Mouse (Mus musculus): ENCODE data around the gene Hoxa7.

Gene Hoxa7

DNA sequence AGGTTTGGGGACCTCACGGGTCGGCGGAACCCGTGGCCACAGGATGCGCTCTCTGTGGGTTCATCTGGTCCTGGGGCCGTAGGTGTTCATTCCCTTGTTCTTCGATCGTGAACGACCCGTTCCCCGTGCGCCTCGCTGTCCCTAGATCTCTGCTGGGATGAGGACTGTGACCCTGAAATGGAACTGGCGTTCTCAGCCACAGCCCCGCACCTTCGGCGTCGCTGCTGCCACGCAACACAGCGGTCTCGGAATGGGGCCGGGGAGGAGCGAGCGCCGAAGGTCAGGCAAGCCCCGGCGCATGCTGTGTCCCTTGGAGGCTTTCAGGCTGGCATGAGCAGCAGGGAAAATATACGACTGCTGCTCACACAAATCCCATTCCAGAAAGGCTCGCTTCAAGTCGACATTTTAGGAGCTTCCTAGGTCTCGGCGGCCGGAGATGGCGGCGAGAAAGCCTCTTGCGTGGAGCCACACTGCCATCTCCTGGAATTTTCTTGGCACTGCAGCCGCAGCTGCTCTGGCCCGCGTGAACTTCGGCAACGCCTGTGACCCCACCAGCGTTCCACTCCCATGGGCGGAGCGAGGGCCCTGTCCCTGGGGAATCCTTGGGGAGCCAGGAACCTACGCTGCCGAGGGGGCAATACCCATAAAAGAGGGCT lies at the start of gene Hoxa7:
Gene Hoxa7 (minus strand): TSS at position 518 of the 656 bp plus-strand sequence.
- DNase-seq, result peak; percentile 91

DNA sequence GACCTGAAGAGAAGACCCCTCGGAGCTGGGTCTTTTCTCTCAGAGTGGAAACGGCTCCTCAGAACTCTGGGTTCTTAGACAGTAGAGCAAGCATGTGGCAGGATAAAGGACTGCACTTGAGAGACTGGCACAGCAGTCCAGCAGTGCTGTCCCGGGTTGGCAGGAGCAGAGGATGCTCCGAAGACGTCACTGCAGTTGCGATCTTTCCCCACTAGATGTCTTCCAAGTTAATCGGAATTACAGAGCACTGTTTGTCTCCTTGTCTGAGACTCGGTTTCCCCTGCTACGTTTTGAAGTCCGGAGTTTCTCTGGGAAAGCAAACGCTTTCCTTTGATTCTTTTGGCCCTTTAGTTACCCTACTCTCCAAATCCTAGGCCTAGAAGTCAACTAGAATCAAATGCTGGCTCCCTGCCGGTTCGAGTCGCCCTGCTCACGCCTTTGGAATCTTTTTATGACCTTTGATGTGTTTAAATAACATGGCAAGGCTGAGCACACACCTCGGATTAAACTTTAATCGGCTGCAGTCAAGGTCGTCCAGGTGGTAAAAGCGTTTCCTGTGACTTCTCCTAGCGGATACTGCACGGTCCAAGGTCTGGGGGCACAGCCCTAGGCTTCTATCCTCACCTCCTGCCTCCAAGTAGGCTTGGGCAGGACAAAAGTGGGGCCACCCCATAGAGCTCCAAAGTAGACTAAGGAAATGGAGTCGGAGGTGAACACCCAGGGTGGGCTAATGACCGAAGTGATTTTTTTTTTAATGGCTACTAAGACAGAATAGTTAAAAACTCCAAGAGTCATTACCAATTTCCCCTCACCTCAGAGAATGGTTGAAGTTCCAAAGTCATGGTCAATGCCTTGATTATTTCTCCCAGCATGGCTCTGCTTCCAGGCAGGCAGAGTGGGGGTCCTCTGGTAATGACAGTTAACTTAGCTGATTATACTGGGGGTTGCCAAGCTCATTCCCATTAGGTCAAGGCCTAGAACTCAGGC lies 49.1 kb upstream of the Hoxa7 start:
- peak; percentile 78 for DNase-seq

- no peak for DNase-seq
Measured at GRCm38 (mm10) chr6:52268756-52269155, 47.1 kb upstream of the Hoxa7 start.

GRCm38 (mm10) chr6:52268341-52268740 lies 46.7 kb upstream of the Hoxa7 start:
- DNase-seq, result no peak

DNA sequence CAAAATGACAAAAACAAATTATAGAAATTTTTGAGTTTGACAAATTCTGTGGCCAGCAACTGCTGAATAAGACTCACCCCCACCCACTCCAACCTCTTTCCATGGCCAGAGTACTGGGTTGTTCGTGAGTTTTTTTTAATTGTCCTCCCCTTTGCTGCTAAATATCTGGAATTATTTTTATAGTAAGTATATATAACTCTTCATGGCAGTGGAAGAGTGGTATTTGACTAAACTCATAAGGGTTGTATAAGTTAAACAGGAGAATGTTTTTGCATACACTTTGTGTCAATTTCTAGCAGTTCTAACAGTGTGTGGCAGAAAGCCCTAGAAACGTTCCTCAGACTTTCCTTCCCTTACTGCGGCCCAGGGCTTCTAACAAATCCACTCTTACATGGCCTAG lies 46.0 kb upstream of the Hoxa7 start:
- DNase-seq, result no peak

GRCm38 (mm10) chr6:52267221-52267620 lies 45.6 kb upstream of the Hoxa7 start:
- no peak for DNase-seq

- no peak for DNase-seq
Measured at GRCm38 (mm10) chr6:52266666-52266985, 45.0 kb upstream of the Hoxa7 start.

- peak; percentile 21 for DNase-seq
Measured at GRCm38 (mm10) chr6:52265913-52266665, 44.4 kb upstream of the Hoxa7 start.

DNA sequence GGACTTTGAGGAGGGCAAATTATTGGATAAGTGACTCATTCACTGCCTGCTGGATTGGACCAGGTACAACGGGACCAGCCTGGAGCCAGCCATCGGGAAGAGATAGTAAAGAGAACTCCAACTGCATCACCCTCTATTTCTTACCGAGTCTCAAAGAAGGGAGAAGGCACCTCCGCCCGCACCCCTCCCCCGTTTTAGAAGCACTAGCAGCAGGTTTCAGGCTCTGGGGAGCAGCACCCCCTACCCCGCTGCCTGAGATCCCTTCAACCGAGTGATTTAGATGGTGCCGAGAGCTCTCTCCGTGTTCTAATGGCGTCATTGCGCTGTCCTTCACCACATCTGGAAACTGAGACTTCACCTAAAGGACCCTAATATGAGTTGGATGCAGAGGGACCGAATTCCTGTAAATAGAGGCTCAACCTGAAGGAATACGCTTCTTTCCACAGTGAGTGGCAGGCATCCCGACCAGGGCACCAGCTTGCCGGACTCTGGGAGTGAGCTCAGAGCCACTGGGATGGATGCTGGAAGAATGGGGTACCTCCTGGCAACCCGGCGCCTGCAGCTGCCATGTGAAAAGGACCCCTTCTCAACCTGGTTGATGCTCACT lies 43.8 kb upstream of the Hoxa7 start:
- DNase-seq, result no peak

DNA sequence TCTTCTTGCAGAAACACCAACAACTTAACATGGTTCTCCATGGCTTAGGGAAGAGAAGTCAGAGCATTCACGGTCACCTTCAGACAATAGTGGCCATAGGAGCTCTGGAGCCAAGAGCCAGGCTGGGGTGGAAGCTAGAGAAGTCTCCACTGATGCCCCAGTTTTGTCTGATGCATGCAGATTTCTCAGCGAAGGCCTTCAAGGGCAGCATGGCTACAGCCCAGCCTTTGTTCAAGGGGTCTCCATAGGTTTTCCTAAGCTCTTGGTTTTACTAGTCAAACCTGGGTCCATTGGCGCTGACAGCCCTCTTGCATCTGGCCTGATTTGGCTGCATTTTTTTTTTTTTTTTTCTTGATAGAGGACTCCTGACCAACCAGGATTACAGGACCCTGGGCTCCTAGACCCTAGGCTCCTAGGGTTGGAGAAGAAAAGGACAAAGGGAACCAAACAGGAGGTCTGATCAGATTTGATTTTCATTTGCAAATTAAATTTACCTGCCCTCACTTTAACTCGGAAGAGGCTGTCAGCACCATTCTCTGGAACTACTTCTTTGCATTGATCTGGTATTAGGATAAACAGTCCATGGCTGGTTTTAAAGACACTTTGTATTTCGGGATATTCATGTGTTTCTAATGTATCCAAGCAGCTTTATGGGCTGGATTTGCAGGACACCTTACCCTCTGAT lies 42.6 kb upstream of the Hoxa7 start:
- no peak for DNase-seq

- no peak for DNase-seq
Measured at GRCm38 (mm10) chr6:52263321-52263585, 41.6 kb upstream of the Hoxa7 start.

- DNase-seq, result peak; percentile 36
Measured at GRCm38 (mm10) chr6:52262463-52263320, 41.0 kb upstream of the Hoxa7 start.

DNA sequence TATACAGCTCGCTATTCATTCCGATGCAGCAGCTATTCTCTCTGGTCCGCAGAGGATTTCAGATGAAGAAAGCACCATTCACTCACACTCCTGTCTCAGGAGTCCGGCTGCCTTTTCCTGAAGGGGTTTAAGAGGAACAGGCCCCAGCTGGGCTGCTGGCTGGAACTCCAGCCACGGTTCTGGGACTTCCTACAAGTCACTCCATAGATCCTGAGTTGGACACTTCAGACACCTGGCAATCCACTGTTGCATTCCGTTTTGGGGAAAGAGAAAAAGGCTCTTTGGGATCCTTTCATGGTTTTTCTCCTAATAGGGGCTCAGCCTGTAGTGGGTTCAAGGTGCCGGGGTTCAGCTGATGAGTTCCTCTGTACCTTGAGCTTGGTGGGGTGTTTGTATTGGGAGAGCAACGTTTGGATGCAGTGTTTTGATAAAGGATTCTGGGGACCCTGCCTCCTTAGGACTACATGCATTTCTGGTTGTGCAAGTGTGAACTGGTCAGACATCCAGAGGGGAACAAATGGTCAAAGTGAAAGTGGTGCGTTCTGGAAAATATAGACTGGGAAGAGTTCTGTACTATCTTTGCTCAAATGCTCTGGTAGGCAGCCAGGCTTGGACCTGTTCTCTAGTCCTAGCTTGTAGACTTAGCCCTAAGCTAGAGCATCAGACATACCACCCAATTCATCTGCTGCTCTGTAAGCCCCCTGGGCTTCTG lies 40.3 kb upstream of the Hoxa7 start:
- peak; percentile 11 for DNase-seq

DNA sequence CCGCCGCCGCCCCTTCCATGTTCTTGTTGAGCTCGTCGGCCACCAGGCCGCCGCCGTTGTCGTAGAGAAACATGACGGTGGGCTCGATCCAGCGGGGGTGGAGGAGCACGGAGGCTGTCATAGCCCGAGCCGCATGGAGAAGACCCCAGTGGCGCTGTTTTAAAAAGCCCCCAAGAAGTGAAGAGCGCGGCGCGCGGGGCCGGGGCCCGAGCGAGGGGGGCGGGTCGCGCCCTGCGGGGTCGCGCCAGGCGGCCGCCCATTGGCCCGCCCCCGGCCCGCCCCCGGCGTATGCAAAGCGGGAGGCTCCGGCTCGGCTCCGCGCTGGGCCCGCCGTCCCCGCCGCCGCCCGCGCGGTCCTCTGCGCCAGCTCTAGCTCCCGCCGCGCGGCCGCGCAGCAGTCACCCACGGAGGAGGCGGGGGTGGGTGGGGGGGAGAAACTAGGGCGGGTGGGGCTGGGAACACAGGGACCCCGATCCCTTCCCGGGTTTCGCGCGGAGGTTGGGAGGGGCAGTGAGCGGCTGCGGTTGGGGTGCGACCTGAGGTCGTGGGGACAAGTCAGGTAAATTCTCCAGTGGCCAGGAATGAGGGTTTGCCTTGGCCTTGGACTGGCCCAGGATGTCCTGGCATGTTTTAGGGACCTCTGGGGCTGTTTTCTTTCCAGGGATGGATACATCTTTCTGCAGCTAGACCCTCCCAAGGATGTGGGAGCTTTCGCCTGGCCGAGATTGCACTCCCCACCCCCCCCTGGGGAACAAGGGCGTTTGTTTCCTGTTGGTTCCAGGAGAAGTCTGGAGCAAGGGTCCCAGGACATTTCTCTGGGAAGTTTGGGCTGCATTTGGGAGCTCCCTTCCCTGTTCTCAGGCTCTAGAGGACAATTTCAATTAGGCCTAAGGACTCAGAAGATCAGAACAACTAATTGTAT lies 39.3 kb upstream of the Hoxa7 start, which contains the start of gene Hoxa13:
Gene Hoxa13 (minus strand): TSS at position 227 of the 922 bp plus-strand sequence.
- peak; percentile 18 for DNase-seq

GRCm38 (mm10) chr6:52259811-52260261 lies 38.2 kb upstream of the Hoxa7 start:
- no peak for DNase-seq

GRCm38 (mm10) chr6:52259081-52259790 lies 37.6 kb upstream of the Hoxa7 start:
- no peak for DNase-seq

DNA sequence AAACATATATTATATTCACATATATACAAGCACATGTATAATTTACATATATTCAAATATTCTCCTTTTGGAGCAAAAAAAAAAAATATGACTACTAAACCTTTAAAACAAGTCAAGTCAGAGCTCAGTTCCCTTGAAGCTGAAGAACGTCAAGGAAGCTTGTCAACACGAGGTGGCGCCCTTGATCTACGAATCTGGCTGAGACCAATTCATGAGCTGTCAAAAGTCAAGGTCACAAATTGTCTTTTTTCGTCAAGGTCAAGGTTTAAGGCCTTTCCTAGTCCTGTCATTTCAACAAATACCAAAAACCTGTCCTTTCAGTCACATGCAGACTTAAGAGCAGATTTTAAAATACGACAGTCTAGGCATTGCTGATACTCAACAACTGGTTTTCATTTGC lies 35.3 kb upstream of the Hoxa7 start:
- peak; percentile 82 for DNase-seq

- peak; percentile 53 for DNase-seq
Measured at GRCm38 (mm10) chr6:52253511-52254500, 32.2 kb upstream of the Hoxa7 start.
